Mouse (Mus musculus) frontal cortex, postnatal 25 days (tissue): Measurements from ENCODE around the gene Zfand3.

Experiments used
- DNase-seq, 2 experiments: peaks; one replicate each; pipeline ENCODE4 v3.0.0; 2022; ENCODE audit warnings: low spot score in 2 of 2

Gene Zfand3

DNA sequence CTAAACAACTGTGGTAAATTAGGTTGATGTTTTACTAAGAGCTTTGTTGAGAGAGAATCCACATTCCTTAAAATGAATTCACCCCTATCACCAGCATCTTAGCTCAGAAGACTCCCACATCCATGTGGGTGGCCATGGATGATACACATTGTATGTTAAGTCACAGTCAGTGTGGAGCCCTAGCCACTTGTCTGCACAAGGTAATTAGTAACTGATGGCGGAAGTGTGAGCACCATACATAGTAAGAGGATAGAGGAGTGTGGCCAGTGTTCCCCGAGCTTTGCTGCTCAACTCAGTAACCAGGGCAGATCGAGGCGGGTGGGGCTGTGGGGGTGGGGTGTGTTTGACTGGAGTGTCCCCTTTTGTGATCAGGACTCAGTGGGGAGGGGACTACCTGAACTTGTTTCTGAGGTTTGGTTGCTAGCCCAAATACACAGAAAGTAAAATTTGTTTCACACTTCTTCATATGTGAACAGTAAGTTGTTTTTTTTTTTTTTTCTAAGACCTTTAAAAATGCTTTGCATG is 99.2 kb downstream of the Zfand3 start:
- DNase-seq: no peak

GRCm38 (mm10) chr17:30105369-30105768 is 100.8 kb downstream of the Zfand3 start:
- DNase-seq: no peak

GRCm38 (mm10) chr17:30110678-30111077 is 106.1 kb downstream of the Zfand3 start:
- no peak for DNase-seq

GRCm38 (mm10) chr17:30111556-30111955 is 107.0 kb downstream of the Zfand3 start:
- DNase-seq: no peak

- no peak for DNase-seq
Observed at GRCm38 (mm10) chr17:30112080-30112479, 107.5 kb downstream of the Zfand3 start.

DNA sequence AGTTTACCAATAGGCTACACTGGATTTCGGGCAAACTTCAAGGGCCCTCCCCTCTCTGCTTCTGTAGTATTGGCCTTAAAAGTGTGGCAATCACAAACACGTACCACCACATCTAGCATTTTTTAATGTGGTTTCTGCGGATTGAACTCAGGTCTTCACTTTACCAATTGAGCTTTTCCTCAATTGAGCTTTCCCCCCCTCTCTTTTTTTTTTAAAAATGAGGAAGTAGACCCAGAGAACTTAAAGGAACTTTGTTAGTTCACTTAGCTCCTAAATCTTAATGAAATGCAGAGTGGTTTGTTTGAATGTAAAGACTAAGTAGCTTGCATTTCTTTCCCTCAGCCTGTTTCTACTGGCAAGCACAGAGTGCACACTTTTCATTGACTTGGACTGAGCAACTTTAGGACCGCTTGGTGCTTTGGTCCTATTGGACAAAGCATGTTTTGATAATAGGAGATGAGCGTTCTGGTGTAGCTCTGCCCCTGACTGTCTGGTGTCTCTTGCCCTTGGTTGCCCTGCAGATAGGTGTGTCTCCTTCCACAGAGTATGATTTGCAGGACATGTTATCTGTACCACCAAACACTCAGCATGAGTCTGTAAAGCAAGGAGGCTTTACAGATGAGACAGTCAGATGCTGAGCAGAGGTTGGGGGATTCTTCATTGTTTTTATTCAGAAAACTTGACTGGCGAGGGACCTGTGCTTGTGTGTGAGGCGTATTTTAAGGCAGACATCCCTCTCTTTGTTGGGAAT is 108.2 kb downstream of the Zfand3 start:
- DNase-seq: no peak

- no peak for DNase-seq
Observed at GRCm38 (mm10) chr17:30114761-30115160, 110.2 kb downstream of the Zfand3 start.

GRCm38 (mm10) chr17:30116226-30116625 is 111.7 kb downstream of the Zfand3 start:
- no peak for DNase-seq

- DNase-seq: no peak
Observed at GRCm38 (mm10) chr17:30118036-30118435, 113.5 kb downstream of the Zfand3 start.

DNA sequence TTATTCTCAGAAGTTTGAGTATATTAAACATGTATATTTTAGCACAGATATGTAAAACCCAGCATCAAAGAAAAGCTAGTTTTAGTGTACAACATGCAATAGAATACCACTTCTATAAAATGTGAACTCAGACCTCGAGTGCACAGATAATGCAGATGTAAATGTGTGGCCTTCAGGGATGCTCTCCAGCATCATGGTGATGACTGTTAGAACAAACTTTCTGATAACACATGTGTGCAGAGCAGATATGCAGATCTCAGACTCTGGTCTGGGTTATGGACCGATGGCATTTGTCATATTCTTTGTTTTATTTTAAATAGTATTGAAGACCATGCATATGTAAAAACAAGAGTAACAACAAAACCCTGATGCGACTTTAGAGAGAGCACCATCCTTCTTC is 117.7 kb downstream of the Zfand3 start:
- DNase-seq: no peak

GRCm38 (mm10) chr17:30128456-30128855 is 123.9 kb downstream of the Zfand3 start:
- no peak for DNase-seq

GRCm38 (mm10) chr17:30129220-30129619 is 124.7 kb downstream of the Zfand3 start:
- DNase-seq: no peak

DNA sequence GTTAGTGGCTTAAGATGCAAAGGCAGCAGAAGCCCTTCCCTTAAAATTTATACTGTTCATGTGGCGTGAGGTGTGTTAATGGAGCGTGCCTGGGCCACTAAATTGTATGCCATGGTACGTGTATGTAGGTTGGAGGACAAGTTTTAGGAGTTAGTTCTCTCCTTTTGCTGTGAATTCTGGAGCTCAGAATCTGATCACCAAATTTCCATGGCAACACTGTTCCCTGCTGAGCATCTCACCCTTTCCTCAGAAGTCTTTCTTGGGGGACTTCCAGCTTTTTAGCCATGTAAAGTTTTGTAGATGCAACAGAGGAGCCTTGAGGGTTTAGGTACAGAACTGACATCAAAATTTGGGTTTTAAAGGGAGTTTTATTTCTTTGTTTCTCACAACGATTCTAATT is 125.8 kb downstream of the Zfand3 start:
- DNase-seq: no peak

- DNase-seq: no peak
Observed at GRCm38 (mm10) chr17:30133641-30134040, 129.1 kb downstream of the Zfand3 start.

DNA sequence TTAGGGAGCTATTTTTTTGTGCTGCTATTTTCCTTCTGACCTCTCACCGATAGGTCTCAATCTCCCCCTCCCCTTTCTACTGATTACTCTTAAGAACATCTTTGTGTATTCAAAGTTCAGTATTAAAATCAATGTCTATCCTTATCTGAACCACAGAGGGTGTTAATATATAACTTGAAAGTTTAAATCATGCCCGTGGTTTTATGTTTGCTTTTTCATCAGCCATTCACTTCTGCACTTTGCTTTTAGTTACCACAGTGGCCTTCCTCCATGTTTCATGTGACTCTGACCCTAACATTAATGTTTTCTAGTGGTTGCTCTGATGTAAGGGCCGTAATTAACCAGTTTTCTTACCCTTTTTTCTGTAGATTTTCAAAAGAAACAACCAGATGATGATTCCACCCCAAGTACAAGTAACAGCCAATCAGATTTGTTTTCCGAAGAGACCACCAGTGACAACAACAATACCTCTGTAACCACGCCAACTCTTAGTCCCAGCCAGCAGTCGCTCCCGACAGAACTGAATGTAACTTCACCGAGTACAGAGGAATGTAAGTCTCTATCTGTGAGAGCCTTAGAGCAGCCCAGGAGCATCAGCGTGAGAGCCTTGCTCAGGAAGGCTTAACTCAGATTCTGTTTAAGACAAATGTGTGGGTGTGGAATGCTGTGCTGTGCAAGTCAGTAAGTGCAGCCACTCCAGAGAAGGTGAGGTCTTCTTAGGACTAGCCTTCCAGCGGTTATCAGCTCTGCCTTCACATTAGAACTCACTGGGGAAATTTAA is 130.6 kb downstream of the Zfand3 start:
- no peak for DNase-seq

- no peak for DNase-seq
Observed at GRCm38 (mm10) chr17:30135890-30136289, 131.4 kb downstream of the Zfand3 start.

DNA sequence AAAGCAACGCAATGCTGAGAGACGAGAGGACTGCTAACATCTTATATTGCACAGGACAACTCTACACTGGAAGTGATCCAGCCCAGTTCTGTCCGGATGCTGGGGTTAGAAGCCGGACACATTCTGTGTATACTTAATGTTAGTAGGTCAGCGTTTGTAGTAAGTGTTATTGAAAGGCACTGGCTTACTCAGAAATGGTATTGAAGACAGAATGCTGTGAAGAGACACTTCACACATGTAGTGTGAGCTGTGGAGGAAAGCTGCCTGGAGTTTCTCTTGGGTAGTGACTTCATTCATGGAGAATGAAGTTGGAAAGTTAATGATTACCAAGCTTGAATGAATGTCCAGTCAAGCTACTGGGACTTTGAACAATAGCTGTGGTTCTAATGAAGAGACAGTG is 132.2 kb downstream of the Zfand3 start:
- no peak for DNase-seq

- DNase-seq: no peak
Observed at GRCm38 (mm10) chr17:30137115-30137514, 132.6 kb downstream of the Zfand3 start.

DNA sequence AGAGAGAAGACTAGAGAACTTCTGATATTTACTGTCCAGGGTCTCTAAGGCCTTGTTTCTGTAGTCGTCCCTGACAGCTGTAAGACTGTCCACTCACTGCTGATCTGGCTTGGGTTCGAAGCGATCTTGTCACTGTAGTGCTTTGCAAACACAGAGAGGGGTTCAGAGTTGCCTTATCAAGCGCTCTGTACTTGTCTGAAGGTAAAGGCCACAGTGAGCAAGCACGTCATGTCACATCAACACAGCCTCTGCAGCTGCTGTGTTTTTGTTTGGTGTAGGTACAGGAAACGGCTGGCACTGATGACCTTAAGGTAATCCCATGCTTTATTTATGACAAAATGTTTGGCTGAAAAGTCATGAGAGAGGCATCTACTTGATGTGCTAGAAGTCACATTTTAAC is 139.6 kb downstream of the Zfand3 start:
- DNase-seq: no peak

DNA sequence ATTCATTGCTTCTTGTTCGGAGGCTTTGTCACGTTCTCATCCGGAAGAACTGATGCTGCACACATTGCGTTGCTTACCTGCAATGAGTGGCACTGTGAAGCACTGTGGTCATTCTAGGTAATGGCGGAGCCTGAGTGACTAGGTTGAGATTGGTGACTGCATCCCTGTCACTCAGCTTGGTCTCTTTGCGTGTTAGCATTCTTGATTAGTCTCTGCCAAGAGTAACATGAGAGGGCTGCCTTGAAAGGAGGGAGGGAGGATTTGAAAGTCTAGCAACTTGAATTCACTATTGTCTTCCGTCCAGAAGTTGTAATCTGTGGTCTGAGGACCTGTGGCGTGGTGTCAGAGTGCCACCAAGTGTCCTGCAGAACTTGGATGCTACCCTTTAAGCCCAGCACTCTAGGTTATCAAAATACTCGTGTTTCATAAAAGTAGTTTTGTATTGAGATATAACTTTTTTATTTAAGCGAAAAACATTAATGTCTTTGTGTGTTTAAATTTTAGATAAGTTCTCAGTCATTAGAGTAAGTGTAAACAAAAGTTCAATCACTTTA is 141.1 kb downstream of the Zfand3 start:
- DNase-seq: no peak

DNA sequence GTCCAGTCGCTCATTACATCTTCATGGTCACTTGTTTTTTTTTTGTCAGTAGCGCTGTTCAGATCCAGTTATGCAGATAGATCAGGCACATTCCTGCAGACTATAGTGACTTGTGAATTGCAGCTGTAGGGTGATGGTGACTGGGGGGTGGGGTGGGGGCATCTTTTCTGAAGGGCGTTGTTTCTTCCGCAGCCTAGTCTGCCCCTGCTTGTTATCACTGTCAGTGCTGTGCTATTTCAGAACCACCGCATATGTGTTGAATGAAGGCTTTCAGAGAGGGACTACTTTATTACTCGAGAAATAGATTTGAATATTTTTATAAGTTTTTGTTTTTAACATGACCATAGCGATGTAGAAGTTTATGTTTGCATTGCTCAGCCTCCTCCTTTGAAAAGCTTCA is 142.0 kb downstream of the Zfand3 start:
- no peak for DNase-seq

- no peak for DNase-seq
Observed at GRCm38 (mm10) chr17:30147897-30148296, 143.4 kb downstream of the Zfand3 start.

DNA sequence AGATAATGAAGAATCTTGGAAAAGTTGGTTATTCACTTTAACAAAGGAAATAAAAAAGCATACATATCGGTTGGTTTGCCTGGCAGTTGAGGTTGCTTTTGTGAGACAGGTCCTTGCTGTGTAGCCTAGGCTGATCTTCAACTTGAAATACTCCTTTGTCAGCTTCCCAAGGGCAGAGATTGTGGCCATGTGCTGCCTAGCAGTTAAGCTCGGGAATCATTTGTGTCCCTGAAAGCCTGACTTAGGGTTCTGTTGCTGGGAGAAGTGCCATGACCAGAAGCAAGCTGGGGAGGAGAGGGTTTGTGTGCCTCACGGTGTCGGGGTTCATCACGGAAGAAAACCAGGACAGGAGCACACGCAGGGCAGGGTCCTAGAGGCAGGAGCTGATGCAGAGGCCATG is 143.8 kb downstream of the Zfand3 start:
- no peak for DNase-seq
